Mouse (Mus musculus) CH12.LX (cell line): ENCODE measurements around the gene Rrnad1.

Experiments used
- MEF2A ChIP-seq: IDR thresholded peaks from 2 replicates; pipeline ENCODE4 v1.6.1; 2014; ENCODE audit warnings: low read depth, mild to moderate bottlenecking, inconsistent platforms, low read length, improper control_type of control experiment, borderline replicate concordance
- SMC3 ChIP-seq: IDR thresholded peaks from 2 replicates; pipeline ENCODE4 v1.6.1; 2011; ENCODE audit warnings: low read depth, low read length, improper control_type of control experiment
- USF2 ChIP-seq: conservative IDR thresholded peaks from 2 replicates; pipeline ENCODE4 v1.6.1; 2011; ENCODE audit warnings: low read depth, low read length, improper control_type of control experiment

- TF ChIP-seq USF2 (no peak), MEF2A (no peak), SMC3 (no peak)
These were observed 41.1 kb upstream of the Rrnad1 start for GRCm38 (mm10) chr3:87971489-87972202.
